Mouse (Mus musculus): ENCODE data around the gene Mylk.
"Not testable (repeated sequence)": the region's sequence is repeated elsewhere in the genome, so short reads cannot be mapped to it uniquely, and the experiment has no call there.

Mylk gene

DNA sequence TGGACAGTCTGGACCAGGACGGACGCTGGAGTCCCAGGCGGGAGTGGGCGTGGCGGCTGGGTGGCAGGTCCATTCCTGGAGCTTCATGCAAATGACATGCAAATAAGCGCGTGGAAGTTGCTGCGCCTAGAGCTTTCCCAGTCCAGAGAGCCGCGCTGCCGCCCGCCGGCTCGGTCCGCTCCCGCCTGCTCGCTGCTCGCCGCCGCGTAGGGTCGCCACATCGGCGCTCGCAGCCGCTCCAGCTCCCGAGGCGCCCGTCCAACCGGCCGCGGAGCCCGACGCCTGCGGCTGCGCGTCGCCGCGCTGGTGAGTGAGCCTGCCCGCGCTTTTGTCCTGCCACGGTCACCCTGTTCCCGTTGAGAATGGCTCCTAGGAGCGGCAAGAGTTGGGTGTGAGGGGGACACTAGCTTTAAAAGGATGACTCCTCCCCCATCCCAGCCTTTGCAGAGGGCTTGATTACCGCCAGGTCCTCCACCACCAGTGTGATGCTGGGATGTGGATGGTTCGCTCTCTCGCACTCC is at the start of gene Mylk:
TSS of gene Mylk (plus strand) at position 146 of the 521 bp plus-strand sequence.
- DNase-seq (ENCODE audit: low spot score), result peak; percentile 90

DNA sequence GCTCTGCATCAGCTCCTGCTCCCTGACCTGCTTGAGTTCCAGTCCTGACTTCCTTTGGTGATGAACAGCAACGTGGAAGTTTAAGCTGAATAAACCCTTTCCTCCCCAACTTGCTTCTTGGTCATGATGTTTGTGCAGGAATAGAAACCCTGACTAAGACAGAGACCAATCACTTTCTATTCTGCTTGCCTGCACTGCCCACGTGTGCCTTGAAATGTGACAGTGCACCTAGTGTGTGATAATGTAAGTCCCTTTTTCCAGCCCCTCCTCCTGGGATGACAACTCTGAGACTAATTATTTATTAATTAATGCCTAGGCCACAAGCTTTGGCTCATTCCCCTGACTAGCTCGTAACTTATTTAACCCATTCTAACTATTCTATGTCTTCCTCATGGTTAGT is 46.3 kb upstream of the Mylk start:
- DNase-seq (ENCODE audit: low spot score), result not testable (repeated sequence)

- peak; percentile 63 for DNase-seq (ENCODE audit: low spot score)
Measured at GRCm38 (mm10) chr16:34700165-34700827, 44.7 kb upstream of the Mylk start.

GRCm38 (mm10) chr16:34700828-34701216 is 44.2 kb upstream of the Mylk start:
- no peak for DNase-seq (ENCODE audit: low spot score)

DNA sequence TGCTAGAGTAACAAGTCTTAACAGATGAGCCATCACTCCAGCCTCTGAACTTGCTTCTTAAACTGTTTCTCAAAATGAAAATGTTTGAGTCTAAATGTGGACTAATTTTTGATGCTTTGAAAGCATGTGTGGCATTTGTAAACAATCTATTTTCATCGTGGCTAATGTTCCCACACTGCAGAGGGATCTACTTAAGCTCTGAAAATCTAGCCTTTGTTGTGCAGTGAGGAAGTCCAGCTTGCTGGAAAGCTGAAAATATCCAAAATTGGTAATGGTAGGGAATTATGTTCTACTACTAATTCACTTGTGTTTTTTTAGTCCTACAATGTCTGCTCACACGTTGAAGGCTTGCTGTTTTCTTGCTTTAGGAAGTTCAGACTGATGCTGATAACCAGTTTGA is 39.0 kb upstream of the Mylk start:
- DNase-seq (ENCODE audit: low spot score), result no peak

- no peak for DNase-seq (ENCODE audit: low spot score)
Measured at GRCm38 (mm10) chr16:34706487-34706946, 38.5 kb upstream of the Mylk start.

DNA sequence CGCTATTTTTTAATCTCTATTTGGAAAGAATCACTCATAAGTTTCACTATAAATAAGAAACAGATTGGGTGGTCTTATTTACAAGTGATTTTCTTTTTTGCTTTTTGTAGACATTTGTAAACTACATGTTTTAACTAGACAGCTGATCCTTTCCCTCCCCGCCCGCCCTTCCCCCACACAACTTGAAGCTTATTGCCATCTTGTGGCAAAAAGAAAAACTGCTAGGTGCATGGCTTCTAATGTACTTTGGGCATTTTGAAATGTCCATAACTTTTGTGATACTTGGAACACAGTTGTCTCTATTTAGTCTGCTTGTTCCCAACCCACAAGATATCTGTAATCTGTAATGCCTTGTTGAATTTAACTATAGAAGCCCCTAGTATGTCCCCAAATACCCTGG is 33.5 kb upstream of the Mylk start:
- DNase-seq (ENCODE audit: low spot score), result no peak

DNA sequence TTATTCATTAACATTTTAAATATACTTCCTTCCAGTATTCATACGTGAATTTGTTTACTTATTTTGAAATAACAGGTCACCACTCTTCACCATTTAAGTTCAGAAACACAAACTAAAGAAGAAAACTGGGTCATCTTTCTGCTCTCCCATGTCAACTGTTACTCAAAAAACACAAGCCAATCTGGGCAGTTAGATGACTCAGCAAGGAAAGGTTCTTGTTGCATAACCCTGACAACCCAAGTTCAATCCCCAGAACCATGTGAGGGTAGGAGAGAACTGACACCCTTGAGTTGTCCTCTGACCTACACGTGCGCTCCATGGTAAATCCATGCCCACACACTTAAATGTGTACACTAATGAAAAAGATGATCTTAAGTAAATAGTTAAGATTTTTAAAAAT is 19.9 kb upstream of the Mylk start:
- DNase-seq (ENCODE audit: low spot score), result no peak

DNA sequence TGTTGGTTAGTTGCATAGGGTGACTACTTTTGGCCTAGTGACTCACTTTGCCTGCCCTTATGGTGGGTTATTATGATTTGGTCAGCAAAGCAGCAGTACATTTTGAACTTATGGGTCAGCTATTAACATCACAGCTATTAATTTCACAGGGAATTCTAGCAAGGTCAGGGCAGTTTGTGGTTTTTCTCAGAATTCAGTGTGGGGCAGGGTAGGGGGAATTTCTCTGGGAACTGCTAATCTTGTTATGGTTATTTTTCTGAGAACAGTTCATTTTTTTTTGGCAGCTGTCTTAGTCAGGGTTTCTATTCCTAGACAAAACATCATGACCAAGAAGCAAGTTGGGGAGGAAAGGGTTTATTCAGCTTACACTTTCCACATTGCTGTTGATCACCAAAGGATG is 16.4 kb upstream of the Mylk start:
- not testable (repeated sequence) for DNase-seq (ENCODE audit: low spot score)

DNA sequence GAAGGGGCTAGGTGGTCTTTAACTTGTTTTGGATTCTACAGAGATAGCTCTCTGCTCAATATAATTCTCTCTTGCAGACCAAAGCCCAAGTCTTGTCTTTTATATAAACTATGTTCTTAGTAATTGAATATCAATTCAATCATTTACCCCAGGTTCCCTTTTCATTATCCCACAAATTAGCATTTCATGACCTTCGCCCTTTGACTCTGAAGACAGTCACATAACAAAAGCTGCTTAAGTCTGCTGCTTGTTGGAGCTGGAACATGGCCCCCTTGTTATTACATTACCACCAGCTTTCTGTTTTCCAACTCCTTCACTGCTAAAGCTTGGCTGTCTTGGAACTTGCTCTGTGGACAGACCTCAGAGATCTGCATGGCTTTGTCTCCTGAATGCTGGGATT is 15.6 kb upstream of the Mylk start:
- DNase-seq (ENCODE audit: low spot score), result no peak

DNA sequence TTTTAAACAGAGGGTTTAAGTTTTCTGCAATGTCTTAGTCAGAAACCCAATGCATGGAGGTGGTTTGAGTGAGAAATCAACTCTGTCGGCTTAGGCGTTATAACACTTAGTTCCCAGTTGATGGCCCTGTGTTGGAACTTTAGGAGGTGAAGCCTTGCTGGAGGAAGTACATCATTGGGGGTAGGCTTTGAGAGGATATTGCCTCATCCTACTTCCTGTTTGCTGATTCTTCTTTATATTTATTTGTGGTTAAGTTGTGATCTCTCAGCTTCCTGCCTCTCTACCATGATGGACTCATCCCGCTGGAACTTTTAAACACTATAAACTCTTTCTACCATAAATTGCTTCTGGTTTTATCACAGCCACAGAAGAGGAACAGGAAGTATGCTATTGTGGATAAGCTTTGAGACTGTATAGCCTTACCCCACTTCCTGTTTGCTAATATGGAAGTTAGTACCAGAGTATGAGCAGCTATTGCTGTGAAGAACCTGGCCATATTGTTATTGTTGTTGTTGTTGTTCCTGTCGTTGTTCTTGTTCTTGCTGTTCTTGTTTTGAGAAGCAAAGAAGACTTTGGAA is 6.3 kb upstream of the Mylk start:
- no peak for DNase-seq (ENCODE audit: low spot score)

DNA sequence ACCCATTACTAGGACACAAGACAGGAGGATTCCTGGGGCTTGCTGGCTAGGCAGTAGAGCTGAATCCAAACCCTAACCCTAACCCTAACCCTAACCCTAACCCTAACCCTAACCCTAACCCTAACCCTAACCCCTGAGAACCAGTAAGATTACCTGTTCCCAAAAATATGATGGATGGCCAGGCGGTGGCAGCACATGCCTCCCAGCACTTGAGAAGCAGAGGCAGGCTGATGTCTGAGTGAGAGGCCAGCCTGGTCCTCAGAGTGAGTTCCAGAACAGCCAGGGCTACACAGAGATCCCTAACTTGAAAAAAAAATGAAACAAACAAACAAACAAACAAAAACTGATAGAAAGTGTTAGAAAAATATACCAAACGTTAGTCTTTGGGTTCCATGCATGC is 2.1 kb upstream of the Mylk start:
- DNase-seq (ENCODE audit: low spot score), result no peak

GRCm38 (mm10) chr16:34748081-34748720 is 3.2 kb downstream of the Mylk start:
- DNase-seq (ENCODE audit: low spot score), result no peak

DNA sequence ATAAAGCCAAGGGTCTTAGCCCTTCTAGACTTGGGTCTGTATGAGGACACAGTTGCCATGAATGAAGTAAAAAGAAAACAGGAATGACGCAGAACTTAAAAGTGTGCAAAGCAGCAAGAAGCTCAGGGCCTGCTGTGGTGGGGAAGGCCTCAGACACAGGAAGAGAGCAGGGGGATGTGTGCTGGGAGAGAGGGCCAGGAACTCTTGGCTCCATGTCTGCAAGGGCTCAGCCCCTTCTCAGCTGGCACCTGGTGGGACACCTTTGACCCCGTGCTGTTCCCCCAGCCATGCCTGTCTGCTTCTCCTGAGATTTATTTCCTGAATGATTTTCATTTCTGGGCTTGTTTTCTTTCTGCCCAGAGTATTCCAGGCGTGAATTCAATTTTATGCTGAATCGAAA is 4.5 kb downstream of the Mylk start:
- DNase-seq (ENCODE audit: low spot score), result no peak

GRCm38 (mm10) chr16:34752026-34752425 is 7.0 kb downstream of the Mylk start:
- DNase-seq (ENCODE audit: low spot score), result no peak

DNA sequence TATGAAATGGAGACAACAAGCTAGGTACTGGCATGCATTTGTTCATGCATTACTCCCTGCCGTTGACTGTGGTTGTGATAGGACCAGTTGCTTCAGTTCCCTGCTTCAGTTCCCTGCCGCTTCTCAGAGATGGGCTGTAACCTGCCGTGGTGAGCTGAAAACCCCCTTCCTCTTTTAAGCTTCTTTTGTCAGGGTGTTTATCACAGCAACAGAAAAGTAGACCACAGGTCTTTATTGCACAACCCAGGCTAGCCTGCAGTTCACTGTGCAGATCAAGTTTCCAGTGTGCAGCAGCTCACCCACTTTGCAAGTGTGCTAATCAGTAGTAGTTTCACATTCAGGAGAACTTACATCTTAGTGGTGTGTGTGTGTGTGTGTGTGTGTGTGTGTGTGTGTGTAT is 8.0 kb downstream of the Mylk start:
- DNase-seq (ENCODE audit: low spot score), result no peak

DNA sequence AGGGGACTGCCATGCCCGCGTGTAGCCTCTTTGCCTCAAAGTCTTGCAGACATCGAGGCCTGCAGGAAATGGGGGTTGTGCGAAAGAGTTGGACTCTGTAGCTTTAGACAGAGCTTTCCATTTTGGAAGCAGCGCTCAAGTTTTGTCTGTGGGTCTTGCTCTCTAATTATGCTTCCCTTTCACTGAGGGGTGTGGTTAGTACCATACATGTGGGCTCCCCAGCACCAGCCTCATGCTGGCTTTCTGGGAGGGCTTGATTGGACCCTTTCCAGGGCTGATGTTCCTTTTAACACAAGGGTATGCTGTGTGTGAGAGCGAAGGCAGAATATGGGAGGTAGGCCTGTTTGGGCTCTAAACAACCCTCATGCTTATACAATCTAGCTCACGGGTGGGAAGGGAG is 12.0 kb downstream of the Mylk start:
- no peak for DNase-seq (ENCODE audit: low spot score)

DNA sequence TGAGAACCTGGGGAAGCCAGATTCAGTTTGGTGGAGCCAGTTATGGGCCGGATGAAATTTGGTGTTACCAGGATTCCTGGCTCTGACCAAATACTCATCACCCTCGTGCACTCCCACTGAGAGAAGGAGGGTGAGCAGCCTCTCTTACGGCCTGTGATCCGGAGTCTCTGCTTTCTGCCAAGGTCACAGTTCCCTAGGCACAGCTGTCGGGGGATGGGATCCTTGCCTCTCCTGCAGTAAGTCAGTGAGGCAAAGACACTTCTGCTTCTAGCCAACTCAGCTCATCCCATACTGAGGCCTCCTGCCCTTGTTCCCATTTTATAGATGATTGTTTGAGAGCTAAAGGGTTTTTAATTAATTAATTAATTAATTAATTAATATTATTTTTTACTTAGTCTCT is 13.2 kb downstream of the Mylk start:
- no peak for DNase-seq (ENCODE audit: low spot score)

GRCm38 (mm10) chr16:34763959-34764591 is 19.1 kb downstream of the Mylk start:
- no peak for DNase-seq (ENCODE audit: low spot score)

DNA sequence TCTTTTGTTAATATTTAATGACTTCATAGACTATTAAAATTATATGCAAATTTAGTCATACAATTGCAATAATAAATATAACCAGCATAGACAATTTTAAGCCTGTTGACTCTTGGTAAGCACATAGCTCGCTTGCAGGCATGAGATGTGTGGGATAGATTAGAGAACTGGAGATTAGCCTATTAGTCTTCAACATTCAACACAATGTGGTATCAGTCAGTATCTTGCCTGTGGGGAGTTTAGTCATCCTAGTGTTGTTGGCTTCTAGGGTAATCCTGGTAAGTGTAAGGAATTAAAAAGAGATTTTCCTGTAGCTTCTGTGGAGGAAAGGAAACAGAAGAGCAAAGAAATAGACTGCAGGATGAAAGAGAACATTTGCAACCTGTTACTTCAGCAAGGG is 20.7 kb downstream of the Mylk start:
- DNase-seq (ENCODE audit: low spot score), result no peak

- no peak for DNase-seq (ENCODE audit: low spot score)
Measured at GRCm38 (mm10) chr16:34766193-34766592, 21.2 kb downstream of the Mylk start.

DNA sequence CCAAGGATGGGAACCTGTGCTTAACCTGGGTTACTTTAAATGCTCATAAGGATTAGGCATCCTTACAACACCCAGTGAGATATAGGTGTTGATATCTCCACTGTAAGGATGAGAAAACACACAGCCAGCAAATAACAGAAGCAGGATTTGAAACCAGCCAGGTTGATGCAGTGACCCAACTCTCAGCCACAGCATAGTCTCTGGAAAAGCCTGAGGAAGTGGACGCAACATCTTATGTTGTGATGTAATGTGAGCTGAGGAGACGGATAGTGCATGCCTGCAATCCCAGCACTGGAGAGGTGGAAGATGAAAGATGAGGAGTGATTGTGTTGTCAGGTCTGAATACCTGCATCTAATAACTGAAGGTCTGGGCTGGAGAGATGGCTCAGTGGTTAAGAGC is 22.4 kb downstream of the Mylk start:
- DNase-seq (ENCODE audit: low spot score), result no peak

GRCm38 (mm10) chr16:34768436-34768835 is 23.4 kb downstream of the Mylk start:
- no peak for DNase-seq (ENCODE audit: low spot score)

Data from yolk sac, embryonic 10.5 days (tissue).